Mouse (Mus musculus): ENCODE measurements around the gene Eif4e1b. TPM values are rescaled to one million over a fixed set of nuclear protein-coding genes. Genes with fewer than 3 reads are reported as not detected.
A peak's percentile ranks its signal among the peaks of the same experiment; 100 is the strongest.
"Not testable (repeated sequence)": the region's sequence is repeated elsewhere in the genome, so short reads cannot be mapped to it uniquely, and the experiment has no call there.

Eif4e1b gene
- polyA plus RNA-seq, 1 experiment from 2014 or later, result not detected

DNA sequence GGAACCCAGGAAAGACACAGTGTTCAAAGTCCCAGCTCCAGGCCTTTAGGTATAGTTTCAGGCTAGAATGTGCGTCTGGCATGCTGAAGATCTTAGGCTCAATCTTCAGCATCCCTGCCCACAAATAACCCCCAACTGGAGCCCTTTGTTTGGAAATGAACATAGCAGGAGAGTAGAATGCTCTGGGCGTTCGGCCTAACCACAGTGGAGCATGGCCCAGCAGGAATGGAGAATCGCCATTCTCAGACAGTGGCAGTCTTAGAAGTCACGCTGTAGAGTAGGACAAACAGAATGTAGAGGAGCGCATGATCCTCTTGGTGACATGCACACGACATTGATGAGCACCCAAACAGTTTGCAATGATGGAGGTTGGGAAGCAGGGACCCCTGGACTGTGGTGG is 22.9 kb upstream of the Eif4e1b start:
- Histone ChIP-seq H3K36me3 (no peaks in the 10 kb centered on the region), H3K4me2 (no peak overlapping the region), H3K27ac (no peak overlapping the region), H3K9me3 (no peaks in the 10 kb centered on the region), H3K27me3 (peaks cover 92% of the 10 kb centered on the region), H3K4me3 (replicated peaks) (no peak overlapping the region), H3K9ac (replicated peaks) (no peak overlapping the region), H3K4me1 (replicated peaks) (peaks cover 39% of the 10 kb centered on the region)
- ATAC-seq (ENCODE audit: insufficient number of reproducible peaks, insufficient read depth, low FRiP score, low TSS enrichment, low read depth), result no peak
- 81% methylated on average over 7 of the region's 7 CpGs for WGBS

DNA sequence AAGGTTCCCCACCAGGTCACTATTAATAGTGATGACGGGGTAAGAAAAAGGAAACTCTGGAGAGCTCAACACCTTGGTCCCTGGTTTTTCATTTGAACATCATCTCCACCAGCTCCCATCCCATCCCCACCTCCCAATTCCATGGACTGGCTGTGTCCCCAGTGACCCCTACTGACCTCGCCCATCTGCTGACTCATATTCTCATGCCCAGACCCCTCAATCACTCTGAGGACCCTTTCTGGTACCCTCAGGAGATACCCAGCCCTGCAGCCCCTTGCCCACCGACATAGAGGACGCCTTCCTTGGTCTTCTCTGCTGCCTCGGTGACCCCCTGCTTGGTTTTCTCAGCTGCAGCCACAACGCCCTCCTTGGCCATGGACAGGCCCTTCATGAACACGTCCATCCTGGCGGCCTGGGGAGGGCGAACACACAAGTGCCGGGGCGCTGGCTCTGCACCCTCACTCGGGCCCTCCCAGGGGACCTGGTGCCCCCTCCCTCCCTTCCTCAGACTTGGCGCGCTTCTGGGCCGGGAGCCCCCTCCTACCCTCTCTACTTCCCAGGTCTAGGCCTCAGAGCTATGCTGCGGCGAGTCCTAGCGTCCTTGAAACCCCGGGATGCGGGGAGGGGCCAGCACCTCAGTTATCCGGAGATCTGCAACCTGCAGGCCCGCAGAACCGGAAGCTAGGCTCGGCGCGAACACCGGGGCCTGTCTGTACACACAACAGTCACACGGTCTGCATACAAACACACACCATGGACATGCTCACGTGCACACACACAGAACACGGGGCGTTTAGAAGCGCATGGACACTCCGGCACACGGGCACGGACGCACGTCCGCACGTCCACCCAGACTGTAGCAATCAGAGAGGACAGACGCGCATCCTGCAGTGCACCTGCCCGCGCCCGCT is 18.3 kb upstream of the Eif4e1b start:
- no peak overlapping the region for H3K9ac ChIP-seq (replicated peaks)
- no peaks in the 10 kb centered on the region for H3K9me3 ChIP-seq
- no peak for ATAC-seq (ENCODE audit: insufficient number of reproducible peaks, insufficient read depth, low FRiP score, low TSS enrichment, low read depth)
- peak overlapping the region; percentile 39 for H3K4me3 ChIP-seq (replicated peaks)
- H3K4me1 ChIP-seq (replicated peaks), result peaks cover 16% of the 10 kb centered on the region
- peak overlapping the region; percentile 61 for H3K4me2 ChIP-seq
- H3K27ac ChIP-seq, result no peak overlapping the region
- no peaks in the 10 kb centered on the region for H3K36me3 ChIP-seq
- 5% methylated on average over 44 of the region's 44 CpGs for whole genome bisulfite sequencing
- H3K27me3 ChIP-seq, result peaks cover 80% of the 10 kb centered on the region

DNA sequence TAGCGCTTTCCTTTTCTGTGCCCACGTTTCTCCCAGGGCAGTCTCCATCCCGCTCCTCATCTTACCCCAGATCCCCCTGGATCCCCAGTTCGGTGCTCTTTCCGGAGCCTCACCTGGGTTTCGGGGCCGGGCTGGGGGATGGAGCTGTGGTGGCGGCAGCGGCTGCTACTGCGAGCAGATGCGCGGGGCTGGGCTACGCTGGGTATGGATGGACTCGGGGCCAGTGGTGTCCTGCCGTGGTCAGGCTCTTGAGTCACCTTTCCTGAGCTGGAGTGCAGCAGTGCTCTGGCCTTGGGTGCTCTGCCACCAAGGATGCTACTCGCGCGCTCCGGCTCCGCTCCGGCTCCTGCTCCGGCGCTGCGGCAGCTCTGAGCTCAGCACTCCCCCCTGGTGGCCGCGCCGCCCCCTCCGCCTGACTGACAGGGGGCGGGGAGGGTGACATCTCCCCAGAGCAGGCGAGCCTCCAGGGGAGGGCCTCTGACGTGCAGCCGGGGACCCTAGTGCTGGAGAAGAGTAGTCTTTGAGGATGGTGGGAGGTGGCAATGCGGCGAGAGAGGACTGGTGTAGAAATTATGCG is 17.5 kb upstream of the Eif4e1b start, which contains the start of gene Sncb:
Gene Sncb, minus strand, starts transcription at position 404 of the 577 bp plus-strand sequence.
- H3K27me3 ChIP-seq, result peaks cover 73% of the 10 kb centered on the region
- peaks cover 13% of the 10 kb centered on the region for H3K4me1 ChIP-seq (replicated peaks)
- peak within 1 kb of the TSS; percentile 39 for H3K4me3 ChIP-seq (replicated peaks)
- no peaks in the 10 kb centered on the region for H3K36me3 ChIP-seq
- 2% methylated on average over 35 of the region's 35 CpGs for WGBS
- no peak within 1 kb of the TSS for H3K27ac ChIP-seq
- peak within 1 kb of the TSS; percentile 61 for H3K4me2 ChIP-seq
- H3K9ac ChIP-seq (replicated peaks), result no peak within 1 kb of the TSS
- H3K9me3 ChIP-seq, result no peaks in the 10 kb centered on the region
- no peak; the same call in 1 of the 2 replicates for ATAC-seq (ENCODE audit: insufficient number of reproducible peaks, insufficient read depth, low FRiP score, low TSS enrichment, low read depth)

DNA sequence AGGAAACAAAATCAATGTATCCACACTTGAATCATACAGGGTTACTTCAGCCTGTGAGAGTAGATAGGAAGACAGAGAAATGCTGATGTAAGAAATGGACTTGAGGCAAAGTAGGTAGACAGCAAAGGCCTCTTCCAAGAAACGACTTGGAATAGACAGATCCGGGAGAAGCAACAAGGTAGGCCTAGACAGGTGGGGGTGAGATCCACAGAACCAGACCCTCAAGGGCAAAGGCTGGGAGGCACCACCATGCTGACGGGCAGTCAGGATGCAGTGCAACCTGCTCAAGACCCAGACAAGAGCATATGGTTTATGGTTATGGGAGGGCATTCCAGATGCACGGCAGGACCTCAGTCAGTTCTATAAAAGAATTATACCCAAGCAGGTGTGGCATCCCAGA is 16.8 kb upstream of the Eif4e1b start:
- no peak overlapping the region for H3K4me2 ChIP-seq
- no peak overlapping the region for H3K4me3 ChIP-seq (replicated peaks)
- no peaks in the 10 kb centered on the region for H3K9me3 ChIP-seq
- WGBS, result 78% methylated on average over 4 of the region's 4 CpGs
- H3K9ac ChIP-seq (replicated peaks), result no peak overlapping the region
- ATAC-seq (ENCODE audit: insufficient number of reproducible peaks, insufficient read depth, low FRiP score, low TSS enrichment, low read depth), result no peak
- peaks cover 66% of the 10 kb centered on the region for H3K27me3 ChIP-seq
- H3K4me1 ChIP-seq (replicated peaks), result peaks cover 13% of the 10 kb centered on the region
- H3K27ac ChIP-seq, result no peak overlapping the region
- H3K36me3 ChIP-seq, result no peaks in the 10 kb centered on the region

DNA sequence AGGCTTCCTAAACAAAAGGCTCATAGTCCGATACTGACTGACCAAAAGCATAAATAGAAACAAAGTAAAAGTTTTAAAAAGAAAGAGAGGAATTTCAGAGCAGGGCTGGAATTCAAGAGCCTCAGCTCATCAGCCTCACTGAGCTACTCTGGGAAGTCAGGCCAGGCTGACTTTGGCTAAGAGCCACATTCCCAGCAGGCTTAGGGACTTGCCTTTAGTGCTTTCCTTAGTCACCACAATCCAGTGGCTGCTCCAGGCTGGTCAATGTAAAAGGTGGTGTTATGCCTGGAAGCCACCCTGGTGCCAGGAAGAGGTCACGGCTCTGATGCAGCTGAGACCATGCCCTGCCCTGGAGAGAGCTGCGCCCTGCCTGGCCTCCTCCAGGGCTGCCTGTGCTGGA is 3.2 kb upstream of the Eif4e1b start:
- no peak overlapping the region for H3K27ac ChIP-seq
- 79% methylated on average over 3 of the region's 3 CpGs for WGBS
- no peak overlapping the region for H3K4me3 ChIP-seq (replicated peaks)
- H3K27me3 ChIP-seq, result peaks cover 10% of the 10 kb centered on the region
- H3K36me3 ChIP-seq, result no peaks in the 10 kb centered on the region
- H3K9me3 ChIP-seq, result no peaks in the 10 kb centered on the region
- ATAC-seq (ENCODE audit: insufficient number of reproducible peaks, insufficient read depth, low FRiP score, low TSS enrichment, low read depth), result no peak
- H3K9ac ChIP-seq (replicated peaks), result no peak overlapping the region
- H3K4me1 ChIP-seq (replicated peaks), result no peaks in the 10 kb centered on the region
- H3K4me2 ChIP-seq, result no peak overlapping the region

DNA sequence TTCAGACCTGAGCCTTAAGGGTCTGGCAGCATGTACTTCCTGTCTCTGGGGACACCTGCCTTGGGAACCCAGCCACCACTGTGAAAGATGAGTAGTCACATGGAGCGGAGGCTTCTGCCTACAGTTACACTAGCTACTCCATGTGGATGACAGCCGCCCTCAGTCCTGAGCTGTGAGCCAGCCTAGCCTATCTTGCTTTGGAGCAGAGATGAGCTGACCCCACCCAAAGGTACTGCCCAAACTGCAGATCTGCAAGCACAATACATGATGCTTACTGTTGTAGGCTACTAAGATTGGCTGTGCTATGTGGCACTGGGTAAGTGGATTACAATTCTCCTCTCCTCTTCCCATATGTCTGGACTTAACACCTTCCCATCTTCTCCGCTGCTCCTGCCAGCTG is 2.7 kb upstream of the Eif4e1b start:
- WGBS, result 75% methylated on average over 3 of the region's 3 CpGs
- Histone ChIP-seq H3K27me3 (peaks cover 10% of the 10 kb centered on the region), H3K4me3 (replicated peaks) (no peak overlapping the region), H3K27ac (no peak overlapping the region), H3K36me3 (no peaks in the 10 kb centered on the region), H3K4me2 (no peak overlapping the region), H3K9ac (replicated peaks) (no peak overlapping the region), H3K4me1 (replicated peaks) (no peaks in the 10 kb centered on the region), H3K9me3 (no peaks in the 10 kb centered on the region)
- no peak for ATAC-seq (ENCODE audit: insufficient number of reproducible peaks, insufficient read depth, low FRiP score, low TSS enrichment, low read depth)

DNA sequence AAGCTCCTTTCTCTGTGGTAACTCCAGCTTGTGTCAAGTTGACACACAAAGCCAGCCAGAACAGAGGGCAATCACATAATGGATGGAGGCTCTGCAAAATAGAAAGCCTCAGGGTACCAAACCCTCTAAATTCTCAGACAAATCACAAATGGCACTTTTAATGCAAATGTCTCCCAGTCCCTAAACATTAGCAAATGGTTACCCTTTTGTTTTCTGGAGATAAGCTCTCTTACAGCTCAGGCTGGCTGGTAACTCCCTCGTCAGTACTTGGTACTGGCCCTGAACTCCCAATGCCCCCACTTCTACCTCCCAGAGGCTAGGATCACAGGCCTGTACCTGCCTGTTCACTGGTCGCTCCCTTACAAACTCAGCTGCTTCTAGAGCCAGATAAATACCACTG is 563 bp upstream of the Eif4e1b start:
- peaks cover 20% of the 10 kb centered on the region for H3K27me3 ChIP-seq
- ATAC-seq (ENCODE audit: insufficient number of reproducible peaks, insufficient read depth, low FRiP score, low TSS enrichment, low read depth), result no peak
- H3K36me3 ChIP-seq, result no peaks in the 10 kb centered on the region
- H3K9ac ChIP-seq (replicated peaks), result no peak overlapping the region
- no peak overlapping the region for H3K27ac ChIP-seq
- H3K9me3 ChIP-seq, result no peaks in the 10 kb centered on the region
- H3K4me2 ChIP-seq, result no peak overlapping the region
- WGBS, result 46% methylated on average over 2 of the region's 2 CpGs
- no peaks in the 10 kb centered on the region for H3K4me1 ChIP-seq (replicated peaks)
- no peak overlapping the region for H3K4me3 ChIP-seq (replicated peaks)

DNA sequence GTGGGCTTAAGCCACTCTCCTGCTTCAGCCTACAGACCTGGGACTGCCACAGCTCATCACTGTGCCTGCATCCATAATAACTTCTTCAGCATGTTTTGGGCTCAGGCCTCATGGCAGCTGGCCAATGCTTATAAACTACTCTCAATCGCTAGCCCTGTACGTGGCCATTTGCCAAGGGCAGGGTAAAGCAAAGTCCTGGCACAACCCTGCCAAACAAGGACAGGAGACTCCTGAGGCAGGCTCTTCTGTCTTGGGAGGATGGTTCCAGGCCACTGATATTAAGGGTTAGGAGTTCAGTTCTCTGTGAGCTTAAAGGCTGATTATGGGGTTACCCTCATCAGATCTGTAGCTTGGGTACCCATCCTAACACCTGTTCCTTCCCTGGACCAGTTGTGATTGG is 3.8 kb downstream of the Eif4e1b start:
- not testable (repeated sequence) for H3K4me3 ChIP-seq (replicated peaks); H3K4me2 ChIP-seq; H3K27ac ChIP-seq; ATAC-seq (ENCODE audit: insufficient number of reproducible peaks, insufficient read depth, low FRiP score, low TSS enrichment, low read depth); H3K36me3 ChIP-seq; H3K9ac ChIP-seq (replicated peaks); H3K9me3 ChIP-seq
- Histone ChIP-seq H3K27me3 (peaks cover 58% of the 10 kb centered on the region), H3K4me1 (replicated peaks) (peaks cover 15% of the 10 kb centered on the region)
- WGBS, result 61% methylated on average over 2 of the region's 2 CpGs

DNA sequence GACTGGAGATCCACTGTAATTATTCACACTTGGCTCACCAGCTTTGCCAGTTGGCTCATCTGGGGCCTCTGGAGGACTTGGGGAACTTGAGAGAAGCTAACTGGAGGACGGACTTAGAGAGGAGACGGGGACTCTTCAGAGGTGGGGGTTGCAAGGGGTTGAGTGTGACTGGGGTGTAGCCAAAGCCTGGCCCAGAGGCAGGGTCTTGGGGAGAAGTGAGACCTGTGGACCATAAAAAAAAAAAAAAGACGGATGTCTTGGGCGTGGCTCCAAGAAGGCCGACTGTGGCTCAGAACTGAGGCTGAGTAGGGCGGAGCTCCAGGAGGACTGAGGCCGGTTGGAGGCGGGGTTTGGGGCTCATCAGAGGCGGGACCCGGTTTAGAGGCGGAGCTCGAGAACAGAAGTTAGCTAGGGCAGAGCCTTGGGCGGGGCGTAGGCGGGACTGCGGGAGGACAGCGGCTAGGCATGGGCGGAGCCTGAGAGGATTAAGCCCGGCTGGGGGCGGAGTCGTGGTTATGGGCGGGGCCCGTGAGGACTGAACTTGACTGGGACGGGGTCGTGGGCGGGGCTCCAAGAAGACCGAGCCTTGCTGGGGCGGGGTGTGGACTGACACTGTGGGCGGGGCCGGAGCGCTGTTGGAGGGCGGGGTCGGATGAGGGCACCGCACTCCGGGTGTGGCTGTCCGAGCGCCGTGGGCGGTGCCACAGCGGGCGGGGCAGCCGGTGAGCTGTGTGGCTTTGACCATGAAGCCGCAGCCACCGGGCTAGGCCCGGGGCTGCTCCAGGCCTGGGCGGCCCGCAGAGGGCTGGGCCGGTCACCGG is 5.2 kb downstream of the Eif4e1b start, which contains the start of gene Tspan17:
Gene Tspan17, plus strand, starts transcription at position 638 of the 821 bp plus-strand sequence.
- Histone ChIP-seq H3K36me3 (no peaks in the 10 kb centered on the region), H3K4me3 (replicated peaks) (peak within 1 kb of the TSS; percentile 57), H3K9ac (replicated peaks) (peak within 1 kb of the TSS; percentile 45), H3K27ac (no peak within 1 kb of the TSS), H3K4me1 (replicated peaks) (peaks cover 17% of the 10 kb centered on the region), H3K4me2 (peak within 1 kb of the TSS; percentile 97), H3K27me3 (peaks cover 68% of the 10 kb centered on the region), H3K9me3 (no peaks in the 10 kb centered on the region)
- peak; percentile 61 for ATAC-seq (ENCODE audit: insufficient number of reproducible peaks, insufficient read depth, low FRiP score, low TSS enrichment, low read depth)
- WGBS, result 2% methylated on average over 49 of the region's 49 CpGs

DNA sequence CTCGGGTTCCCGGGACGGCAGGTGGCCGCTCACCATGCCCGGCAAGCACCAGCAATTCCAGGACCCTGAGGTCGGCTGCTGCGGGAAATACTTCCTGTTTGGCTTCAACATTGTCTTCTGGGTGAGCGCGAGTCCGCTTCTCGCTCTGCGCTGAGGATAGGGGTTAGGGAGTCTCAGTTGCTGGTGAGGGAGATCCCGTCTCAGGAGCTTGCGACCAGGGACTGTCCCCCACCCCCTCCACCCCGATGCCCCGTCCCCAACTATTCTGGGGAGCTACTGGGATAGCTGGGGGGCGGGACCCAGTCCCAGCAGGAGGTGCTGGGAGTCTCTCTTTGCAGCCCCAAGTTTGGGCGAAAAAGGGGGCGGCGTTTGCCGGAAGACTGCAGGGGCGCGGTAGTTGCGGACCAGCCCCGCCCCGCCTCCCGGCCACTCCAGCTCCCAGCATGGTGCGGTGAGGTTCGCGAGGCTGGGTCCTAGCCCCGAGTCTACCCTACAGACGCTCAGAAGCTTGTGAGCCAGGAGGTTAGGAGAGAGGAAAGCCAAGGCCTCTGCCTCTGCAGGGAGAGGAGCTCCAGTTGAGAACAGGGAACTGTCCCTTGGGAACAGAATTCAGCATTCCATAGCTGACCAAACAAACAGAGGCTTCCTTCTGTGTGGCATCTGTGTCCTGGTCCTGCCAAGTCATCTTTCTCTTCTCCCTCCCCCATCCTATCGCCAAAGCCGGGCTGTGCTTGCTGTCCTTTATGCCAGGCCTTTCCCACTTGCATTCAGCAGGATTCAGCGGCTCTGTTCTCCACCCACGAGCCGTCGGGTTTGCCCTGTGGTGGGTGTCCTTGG is 6.0 kb downstream of the Eif4e1b start:
- Histone ChIP-seq H3K9me3 (no peaks in the 10 kb centered on the region), H3K27ac (no peak overlapping the region), H3K4me3 (replicated peaks) (peak overlapping the region; percentile 57), H3K27me3 (peaks cover 73% of the 10 kb centered on the region), H3K9ac (replicated peaks) (peak overlapping the region; percentile 45), H3K4me2 (peak overlapping the region; percentile 97), H3K36me3 (no peaks in the 10 kb centered on the region), H3K4me1 (replicated peaks) (peaks cover 17% of the 10 kb centered on the region)
- ATAC-seq (ENCODE audit: insufficient number of reproducible peaks, insufficient read depth, low FRiP score, low TSS enrichment, low read depth), result peak; percentile 43; the same call in 1 of the 2 replicates
- 2% methylated on average over 38 of the region's 38 CpGs for WGBS

Measured in limb, embryonic 12.5 days (tissue).